Mouse (Mus musculus) heart, adult 8-10 months (tissue): ENCODE measurements around the gene Prr5l. TPM values are rescaled to one million over a fixed set of nuclear protein-coding genes. Genes with fewer than 3 reads are reported as not detected.

Experiments
- DNase-seq: peaks from one replicate; pipeline ENCODE4 v3.0.0; 2022; ENCODE audit warnings: low spot score
- total RNA-seq, 4 experiments: library from RNA; stranded (reverse); gene quantifications; 2 replicates each; pipeline ENCODE4 v1.2.4; 2022

Prr5l gene
- total RNA-seq, 4 experiments from 2014 or later, result 1.0 to 2.7 (median 2.2) TPM

- DNase-seq, result no peak
Observed at GRCm38 (mm10) chr2:101881471-101882162, 1.2 kb downstream of the Prr5l start.

GRCm38 (mm10) chr2:101871179-101871578, 11.6 kb downstream of the Prr5l start:
- DNase-seq, result peak; percentile 47

- no peak for DNase-seq
Observed at GRCm38 (mm10) chr2:101868683-101869082, 14.1 kb downstream of the Prr5l start.

GRCm38 (mm10) chr2:101862219-101863123, 20.4 kb downstream of the Prr5l start:
- DNase-seq, result peak; percentile 29

- DNase-seq, result no peak
Observed at GRCm38 (mm10) chr2:101860920-101861485, 21.8 kb downstream of the Prr5l start.

GRCm38 (mm10) chr2:101856174-101856573, 26.7 kb downstream of the Prr5l start:
- no peak for DNase-seq

- no peak for DNase-seq
Observed at GRCm38 (mm10) chr2:101854792-101855191, 28.0 kb downstream of the Prr5l start.

- no peak for DNase-seq
Observed at GRCm38 (mm10) chr2:101842756-101843155, 40.1 kb downstream of the Prr5l start.

GRCm38 (mm10) chr2:101834816-101835523, 47.9 kb downstream of the Prr5l start:
- DNase-seq, result no peak

- DNase-seq, result no peak
Observed at GRCm38 (mm10) chr2:101832361-101832760, 50.5 kb downstream of the Prr5l start.

- no peak for DNase-seq
Observed at GRCm38 (mm10) chr2:101831851-101832250, 51.0 kb downstream of the Prr5l start.

- DNase-seq, result no peak
Observed at GRCm38 (mm10) chr2:101830186-101830915, 52.5 kb downstream of the Prr5l start.

GRCm38 (mm10) chr2:101829013-101829412, 53.8 kb downstream of the Prr5l start:
- DNase-seq, result no peak

- DNase-seq, result peak; percentile 42
Observed at GRCm38 (mm10) chr2:101828057-101828643, 54.7 kb downstream of the Prr5l start.

GRCm38 (mm10) chr2:101827626-101828025, 55.2 kb downstream of the Prr5l start:
- no peak for DNase-seq

- no peak for DNase-seq
Observed at GRCm38 (mm10) chr2:101826950-101827600, 55.8 kb downstream of the Prr5l start.

GRCm38 (mm10) chr2:101826186-101826707, 56.6 kb downstream of the Prr5l start:
- DNase-seq, result no peak

- DNase-seq, result no peak
Observed at GRCm38 (mm10) chr2:101825226-101826120, 57.4 kb downstream of the Prr5l start.

GRCm38 (mm10) chr2:101823821-101824220, 59.0 kb downstream of the Prr5l start:
- no peak for DNase-seq
